Mouse (Mus musculus) myocyte (in vitro differentiated cells): ENCODE data around the gene Timm13. TPM values are rescaled to one million over a fixed set of nuclear protein-coding genes. Genes with fewer than 3 reads are reported as not detected.

Experiments
- H3K27me3 ChIP-seq: one replicate; pipeline ENCODE4 v1.6.1; 2011; ENCODE audit not compliant: control insufficient read depth, insufficient read depth, insufficient read length
- H3K36me3 ChIP-seq: one replicate; pipeline ENCODE4 v1.6.1; 2011; ENCODE audit not compliant: control insufficient read depth, insufficient read depth
- H3K4me2 ChIP-seq: one replicate; pipeline ENCODE4 v1.6.1; 2011; ENCODE audit warnings: low read depth, control low read depth
- H3K4me3 ChIP-seq: one replicate; pipeline ENCODE4 v1.5.1; 2011; ENCODE audit warnings: mild to moderate bottlenecking, control low read depth, moderate library complexity
- H3K79me2 ChIP-seq: one replicate; pipeline ENCODE4 v1.6.1; 2011; ENCODE audit not compliant: control insufficient read depth, insufficient read depth
- H3ac ChIP-seq: one replicate; pipeline ENCODE4 v1.6.1; 2011; ENCODE audit not compliant: control insufficient read depth, insufficient read length
- CEBPB ChIP-seq: IDR thresholded peaks from 2 replicates; pipeline ENCODE4 v1.6.1; 2011; ENCODE audit warnings: mild to moderate bottlenecking, moderate library complexity; ENCODE audit not compliant: poor library complexity, insufficient read depth, severe bottlenecking
- E2F4 ChIP-seq: IDR thresholded peaks from one replicate; pipeline ENCODE4 v1.6.1; 2011; ENCODE audit warnings: mild to moderate bottlenecking, control low read depth, moderate library complexity; ENCODE audit not compliant: insufficient read depth
- MAX ChIP-seq: IDR thresholded peaks from one replicate; pipeline ENCODE4 v1.6.1; 2011; ENCODE audit warnings: low read depth, mild to moderate bottlenecking, control low read depth
- MYOD1 ChIP-seq, 3 experiments: IDR thresholded peaks; one replicate each; pipeline ENCODE4 v1.6.1; 2011; ENCODE audit warnings: control low read depth in 2 of 3, low read depth in 2 of 3, mild to moderate bottlenecking in 2 of 3, moderate library complexity in 1 of 3; ENCODE audit not compliant: insufficient read length in 2 of 3, control insufficient read depth in 1 of 3
- MYOG ChIP-seq, 3 experiments: IDR thresholded peaks; one replicate each; pipeline ENCODE4 v1.6.1; 2011; ENCODE audit warnings: control low read depth in 2 of 3, low read depth in 2 of 3, mild to moderate bottlenecking in 2 of 3; ENCODE audit not compliant: insufficient read length in 2 of 3, control insufficient read depth in 1 of 3, insufficient read depth in 1 of 3
- POLR2A ChIP-seq: IDR thresholded peaks from one replicate; pipeline ENCODE4 v1.6.1; 2011; ENCODE audit warnings: low read depth, mild to moderate bottlenecking, control low read depth, moderate library complexity; ENCODE audit not compliant: insufficient read length
- POLR2AphosphoS2 ChIP-seq: IDR thresholded peaks from one replicate; pipeline ENCODE4 v1.6.1; 2011; ENCODE audit warnings: low read depth, control low read depth; ENCODE audit not compliant: insufficient read length
- REST ChIP-seq: IDR thresholded peaks from one replicate; pipeline ENCODE4 v1.6.1; 2011; ENCODE audit warnings: mild to moderate bottlenecking, control low read depth, moderate library complexity; ENCODE audit not compliant: insufficient read depth, insufficient read length
- SRF ChIP-seq: IDR thresholded peaks from one replicate; pipeline ENCODE4 v1.6.1; 2011; ENCODE audit warnings: low read depth; ENCODE audit not compliant: control insufficient read depth, insufficient read length
- TCF12 ChIP-seq: IDR thresholded peaks from one replicate; pipeline ENCODE4 v1.6.1; 2011; ENCODE audit warnings: mild to moderate bottlenecking, control low read depth; ENCODE audit not compliant: poor library complexity, insufficient read depth, severe bottlenecking
- TCF3 ChIP-seq: IDR thresholded peaks from one replicate; pipeline ENCODE4 v1.6.1; 2011; ENCODE audit warnings: low read depth, control low read depth; ENCODE audit not compliant: insufficient read length
- USF1 ChIP-seq: IDR thresholded peaks from one replicate; pipeline ENCODE4 v1.6.1; 2011; ENCODE audit warnings: low read depth, mild to moderate bottlenecking, control low read depth, moderate library complexity
- polyA plus RNA-seq: library from polyadenylated mRNA; unstranded; fragments of >200 nt; fragmentation: generic; extraction: Trizol; gene quantifications from one replicate; pipeline ENCODE4 v1.2.1, GENCODE M21; 2012; ENCODE audit warnings: missing spikeins

The Timm13 gene
- polyA plus RNA-seq, 1 experiment, result 225 TPM

DNA sequence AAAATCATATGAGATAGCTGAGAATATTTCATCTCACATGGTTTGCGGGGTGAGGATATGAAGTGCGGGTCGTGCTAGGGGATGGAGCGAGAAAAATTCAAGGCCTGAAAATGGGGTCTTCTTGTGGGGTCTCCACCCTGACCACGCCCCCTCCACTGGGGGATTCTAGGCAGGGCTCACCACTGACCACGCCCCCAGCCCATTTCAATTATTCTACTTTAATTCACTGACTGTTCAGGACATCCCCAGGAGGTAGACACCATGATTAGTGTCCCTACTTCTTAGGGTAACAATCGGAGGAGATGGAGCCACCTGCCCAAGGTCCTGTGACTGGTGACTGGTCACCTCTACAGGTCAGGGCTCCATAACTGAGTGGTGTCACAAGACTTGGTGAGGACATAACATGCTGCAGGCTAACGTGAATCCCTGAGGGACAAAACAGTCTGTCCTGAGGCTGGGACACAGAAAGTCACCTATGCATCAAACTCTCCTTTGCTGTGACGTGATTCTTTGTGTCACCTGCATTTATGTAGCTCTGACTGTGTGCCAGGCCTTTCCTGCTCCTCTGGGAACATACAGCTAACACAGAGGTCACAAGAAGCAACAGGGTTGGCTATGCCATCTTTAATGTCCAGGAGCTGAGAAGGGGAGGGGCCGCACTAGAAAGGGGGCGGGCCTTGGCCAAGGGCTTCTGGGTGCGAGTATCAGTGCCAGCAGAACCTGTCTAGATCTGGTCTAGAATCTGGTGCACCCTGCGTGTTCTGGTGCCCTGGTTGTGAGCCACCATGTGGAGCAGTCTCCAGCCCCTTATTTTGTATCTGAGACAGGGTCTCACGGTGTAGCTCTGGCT is 33.6 kb upstream of the Timm13 start:
- Histone ChIP-seq H3K4me3 (no peak overlapping the region), H3ac (no peak overlapping the region), H3K27me3 (no peaks in the 10 kb centered on the region), H3K79me2 (peaks cover 12% of the 10 kb centered on the region), H3K4me2 (no peak overlapping the region), H3K36me3 (no peaks in the 10 kb centered on the region)
- TF ChIP-seq E2F4, result no peak
- no peak for TF ChIP-seq POLR2A
- no peak for TF ChIP-seq SRF
- no peak for TF ChIP-seq CEBPB
- TF ChIP-seq USF1, result no peak
- TF ChIP-seq TCF3, result no peak
- no peak for TF ChIP-seq MAX

- no peaks in the 10 kb centered on the region for H3K27me3 ChIP-seq
- peak overlapping the region; percentile 97 for H3K4me3 ChIP-seq
- H3ac ChIP-seq, result no peak overlapping the region
- H3K4me2 ChIP-seq, result peak overlapping the region; percentile 96
- H3K36me3 ChIP-seq, result no peaks in the 10 kb centered on the region
- no peak for TF ChIP-seq USF1
- TF ChIP-seq CEBPB, result no peak
- no peak for TF ChIP-seq E2F4
- TF ChIP-seq POLR2A, result no peak
- no peak for TF ChIP-seq TCF12
- no peak for TF ChIP-seq TCF3
- TF ChIP-seq REST, result no peak
- TF ChIP-seq SRF, result no peak
- TF ChIP-seq MYOD1 (IDR thresholded peaks at IDR 0.05; ENCODE audit: control insufficient read depth in 1 of 3, insufficient read length in 2 of 3, low read depth in 2 of 3), result no peak
- no peak for TF ChIP-seq MYOG (IDR thresholded peaks at IDR 0.05; ENCODE audit: control insufficient read depth in 1 of 3, insufficient read depth in 1 of 3, insufficient read length in 2 of 3, low read depth in 2 of 3)
- TF ChIP-seq MAX, result no peak
- TF ChIP-seq POLR2AphosphoS2, result no peak
- peaks cover 12% of the 10 kb centered on the region for H3K79me2 ChIP-seq
These were observed 32.7 kb upstream of the Timm13 start for GRCm38 (mm10) chr10:80933421-80933979.

DNA sequence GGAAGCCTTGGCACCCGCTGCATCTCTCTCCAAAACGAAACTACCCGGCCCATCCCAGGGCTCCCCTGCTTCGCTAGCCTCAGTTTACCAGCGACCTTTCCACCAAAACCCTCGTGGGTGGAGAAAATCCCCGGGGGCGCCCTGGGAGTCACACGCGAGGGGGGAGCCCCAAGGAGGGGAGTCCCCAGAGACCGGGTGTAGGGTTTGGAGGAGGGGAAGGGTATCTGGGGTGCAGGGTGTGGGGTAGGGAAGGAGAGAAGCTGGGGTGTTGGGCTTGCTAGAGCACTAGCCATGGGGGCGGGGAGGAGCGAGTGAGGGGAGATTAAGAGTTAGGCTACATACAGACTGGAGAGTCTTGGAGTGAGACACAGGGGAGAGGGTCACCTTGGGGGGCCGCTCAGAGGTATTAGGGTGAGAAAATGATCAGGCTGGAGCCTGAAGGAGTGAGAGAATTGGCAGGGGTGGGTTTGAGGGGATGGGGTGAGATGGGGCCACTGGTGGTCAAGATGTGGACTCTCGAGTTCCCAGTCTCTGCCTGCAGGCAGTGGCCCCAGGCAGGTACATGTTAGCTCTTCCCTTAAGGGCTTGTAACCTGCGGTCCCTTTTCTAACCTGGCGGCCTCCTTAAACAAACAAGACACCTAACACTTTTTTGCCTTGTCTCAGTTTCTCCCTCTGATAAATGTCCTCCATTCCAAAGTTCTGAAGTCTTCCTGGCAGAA is 32.1 kb upstream of the Timm13 start:
- Histone ChIP-seq H3ac (no peak overlapping the region), H3K79me2 (peaks cover 12% of the 10 kb centered on the region), H3K27me3 (no peaks in the 10 kb centered on the region), H3K4me3 (peak overlapping the region; percentile 97), H3K4me2 (peak overlapping the region; percentile 96), H3K36me3 (no peaks in the 10 kb centered on the region)
- TF ChIP-seq MYOD1 (IDR thresholded peaks at IDR 0.05; ENCODE audit: control insufficient read depth in 1 of 3, insufficient read length in 2 of 3, low read depth in 2 of 3), result no peak
- TF ChIP-seq POLR2A, result peak; percentile 16

- no peaks in the 10 kb centered on the region for H3K36me3 ChIP-seq
- H3K4me2 ChIP-seq, result peak overlapping the region; percentile 96
- TF ChIP-seq TCF12 (no peak), CEBPB (peak; percentile 50; the same call in 1 of the 2 replicates), POLR2AphosphoS2 (peak; percentile 72)
- peaks cover 12% of the 10 kb centered on the region for H3K79me2 ChIP-seq
- H3ac ChIP-seq, result no peak overlapping the region
- H3K27me3 ChIP-seq, result no peaks in the 10 kb centered on the region
- H3K4me3 ChIP-seq, result peak overlapping the region; percentile 97
These were observed 31.4 kb upstream of the Timm13 start for GRCm38 (mm10) chr10:80932206-80932605.

GRCm38 (mm10) chr10:80931695-80932094 is 30.9 kb upstream of the Timm13 start:
- H3ac ChIP-seq, result peak overlapping the region; percentile 42
- peak overlapping the region; percentile 97 for H3K4me3 ChIP-seq
- peak overlapping the region; percentile 96 for H3K4me2 ChIP-seq
- no peaks in the 10 kb centered on the region for H3K27me3 ChIP-seq
- TF ChIP-seq POLR2AphosphoS2 (peak; percentile 64), POLR2A (peak; percentile 22), USF1 (no peak)
- peaks cover 12% of the 10 kb centered on the region for H3K79me2 ChIP-seq
- no peaks in the 10 kb centered on the region for H3K36me3 ChIP-seq
